Mouse (Mus musculus): ENCODE data around the gene Mob3c. TPM values are rescaled to one million over a fixed set of nuclear protein-coding genes. Genes with fewer than 3 reads are reported as not detected.
A peak's percentile ranks its signal among the peaks of the same experiment; 100 is the strongest.

Mob3c gene
- total RNA-seq, 2 experiments from 2014 or later, result 3.9 TPM

- no peak for DNase-seq
- intact Hi-C loops (cut with DNase I), result no loop called here
Observed at GRCm38 (mm10) chr4:115832040-115832439, 4.1 kb downstream of the Mob3c start.

- intact Hi-C loops (cut with DNase I), result no loop called here
Observed at GRCm38 (mm10) chr4:115835576-115835975, 7.7 kb downstream of the Mob3c start.

GRCm38 (mm10) chr4:115838196-115838595, 10.3 kb downstream of the Mob3c start:
- no peak for DNase-seq
- intact Hi-C loops (cut with DNase I), result no loop called here

More at GRCm38 (mm10) chr4:115835576-115835975, 7.7 kb downstream of the Mob3c start:
- DNase-seq, result peak; percentile 11

GRCm38 (mm10) chr4:115838696-115839641, 11.1 kb downstream of the Mob3c start, which contains the start of gene Mknk1:
TSS of gene Mknk1 (plus strand) at chr4:115839198.
- intact Hi-C loops (cut with DNase I), result no loop called here
- peak; percentile 93 for DNase-seq

GRCm38 (mm10) chr4:115839956-115840355, 12.1 kb downstream of the Mob3c start:
- no peak for DNase-seq
- intact Hi-C loops (cut with DNase I), result no loop called here

- intact Hi-C loops (cut with DNase I), result no loop called here
- no peak for DNase-seq
Observed at GRCm38 (mm10) chr4:115840842-115841241, 12.9 kb downstream of the Mob3c start.

- DNase-seq, result no peak
- intact Hi-C loops (cut with DNase I), result no loop called here
Observed at GRCm38 (mm10) chr4:115846656-115847055, 18.8 kb downstream of the Mob3c start.

GRCm38 (mm10) chr4:115847377-115847776, 19.5 kb downstream of the Mob3c start:
- intact Hi-C loops (cut with DNase I), result no loop called here
- DNase-seq, result no peak

- intact Hi-C loops (cut with DNase I), result no loop called here
- no peak for DNase-seq
Observed at GRCm38 (mm10) chr4:115848083-115848482, 20.2 kb downstream of the Mob3c start.

GRCm38 (mm10) chr4:115848990-115849677, 21.2 kb downstream of the Mob3c start:
- intact Hi-C loops (cut with DNase I), result no loop called here

GRCm38 (mm10) chr4:115850111-115850510, 22.2 kb downstream of the Mob3c start:
- DNase-seq, result no peak
- intact Hi-C loops (cut with DNase I), result no loop called here

More at GRCm38 (mm10) chr4:115848990-115849677, 21.2 kb downstream of the Mob3c start:
- DNase-seq, result no peak

- DNase-seq, result no peak
- intact Hi-C loops (cut with DNase I), result no loop called here
Observed at GRCm38 (mm10) chr4:115850631-115851030, 22.7 kb downstream of the Mob3c start.

- intact Hi-C loops (cut with DNase I), result no loop called here
- no peak for DNase-seq
Observed at GRCm38 (mm10) chr4:115851569-115851968, 23.7 kb downstream of the Mob3c start.

- DNase-seq, result peak; percentile 8
- intact Hi-C loops (cut with DNase I), result no loop called here
Observed at GRCm38 (mm10) chr4:115855100-115855499, 27.2 kb downstream of the Mob3c start.

- intact Hi-C loops (cut with DNase I), result no loop called here
- DNase-seq, result peak; percentile 40
Observed at GRCm38 (mm10) chr4:115855609-115856008, 27.7 kb downstream of the Mob3c start.

GRCm38 (mm10) chr4:115856282-115856681, 28.4 kb downstream of the Mob3c start:
- no peak for DNase-seq
- intact Hi-C loops (cut with DNase I), result no loop called here

- intact Hi-C loops (cut with DNase I), result no loop called here
- DNase-seq, result no peak
Observed at GRCm38 (mm10) chr4:115857293-115857883, 29.5 kb downstream of the Mob3c start.

- no peak for DNase-seq
- intact Hi-C loops (cut with DNase I), result no loop called here
Observed at GRCm38 (mm10) chr4:115863352-115863751, 35.5 kb downstream of the Mob3c start.

GRCm38 (mm10) chr4:115863880-115864279, 36.0 kb downstream of the Mob3c start:
- intact Hi-C loops (cut with DNase I), result no loop called here
- DNase-seq, result no peak

GRCm38 (mm10) chr4:115869512-115870210, 41.8 kb downstream of the Mob3c start:
- intact Hi-C loops (cut with DNase I), result no loop called here
- no peak for DNase-seq

- intact Hi-C loops (cut with DNase I), result no loop called here
- no peak for DNase-seq
Observed at GRCm38 (mm10) chr4:115873231-115873630, 45.3 kb downstream of the Mob3c start.

All from left cerebral cortex, postnatal 4 days (tissue).